Mouse (Mus musculus) hindbrain, embryonic 12.5 days (tissue): ENCODE measurements around the gene Lamc1. TPM values are rescaled to one million over a fixed set of nuclear protein-coding genes. Genes with fewer than 3 reads are reported as not detected.

ENCODE experiments used
- polyA plus RNA-seq: library from polyadenylated mRNA; unstranded; fragments of >200 nt; fragmentation: Nextera tagmentation; extraction: Ambion mirVana; gene quantifications from 2 replicates; pipeline ENCODE4 v1.2.1, GENCODE M21; 2016

The Lamc1 gene
- polyA plus RNA-seq, 1 experiment from 2014 or later, result 35.7 TPM

Other genes with a start within 250 kb of the Lamc1 start
- 1.6 and 2.1 TPM in 2 replicates for gene Lamc2, start 146.3 kb downstream of the Lamc1 start, polyA plus RNA-seq
- gene Shcbp1l, start 92.4 kb upstream of the Lamc1 start, polyA plus RNA-seq, result 0.20 and 0.39 TPM in 2 replicates
- gene Dhx9, start 154.9 kb upstream of the Lamc1 start, polyA plus RNA-seq, result 47.3 and 47.4 TPM in 2 replicates
- gene Npl, start 217.3 kb upstream of the Lamc1 start, polyA plus RNA-seq, result 14.4 and 14.7 TPM in 2 replicates